Mouse (Mus musculus) E14TG2a.4 (cell line): ENCODE results near the gene Rhot2.

Experiments
- CTCF ChIP-seq: conservative IDR thresholded peaks from 2 replicates; pipeline ENCODE4 v1.5.1; 2014; ENCODE audit warnings: low read length
- NANOG ChIP-seq: IDR thresholded peaks from 2 replicates; pipeline ENCODE4 v1.6.1; 2014; ENCODE audit warnings: borderline replicate concordance, low read length, mixed read lengths
- POU5F1 ChIP-seq: IDR thresholded peaks from 2 replicates; pipeline ENCODE4 v1.6.1; 2014; ENCODE audit warnings: low read length, borderline replicate concordance

DNA sequence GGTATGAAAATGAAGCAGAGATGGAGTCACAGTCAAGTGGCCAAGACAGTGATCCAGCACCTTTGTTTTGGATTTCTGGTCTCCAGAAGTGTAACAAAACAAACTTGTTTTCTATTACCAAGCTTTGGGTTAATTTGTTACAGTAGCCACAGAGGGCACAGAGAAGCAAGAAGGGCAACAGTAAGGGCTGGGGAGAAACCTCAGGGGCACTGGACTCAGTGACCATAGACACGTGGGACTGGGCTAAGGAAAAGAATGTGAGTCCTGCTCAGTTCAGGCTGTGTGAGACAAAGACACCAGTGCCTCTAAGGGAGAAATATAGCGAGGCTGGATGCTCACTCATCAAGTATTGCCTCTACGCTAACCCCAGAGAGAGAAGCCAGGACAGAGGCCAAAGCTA is 28.0 kb upstream of the Rhot2 start:
- TF ChIP-seq CTCF: no peak
- TF ChIP-seq POU5F1: no peak
- no peak for TF ChIP-seq NANOG
